In genomic region chr3:67352128-67352762, GRCm38 (mm10) we compare ENCODE assay signal across 8 mouse cellular contexts. TPM values are rescaled to one million over a fixed set of nuclear protein-coding genes. Genes with fewer than 3 reads are reported as not detected.
DNase-seq lines count a peak whose midpoint lies in the region; ATAC-seq and TF ChIP-seq lines count a peak whose summit lies in the region.

No protein-coding gene starts in this region.

- TF ChIP-seq CTCF in bone marrow, adult 2 months (IDR thresholded peaks at IDR 0.05; ENCODE audit: control insufficient read depth, insufficient read depth, low read length) = peak; percentile 34; the same call in 1 of the 2 replicates
- peak; percentile 91 for TF ChIP-seq CTCF in kidney, postnatal 0 days (IDR thresholded peaks at IDR 0.05; ENCODE audit: low read depth)

- peaks cover 3% of the 10 kb centered on the region; the same call in 1 of the 2 replicates for H3K36me3 ChIP-seq in kidney, postnatal 0 days (ENCODE audit: insufficient read depth, low read length)
- peaks cover 4% of the 10 kb centered on the region; the same call in 1 of the 2 replicates for H3K36me3 ChIP-seq in splenic B cell, adult 2 months (ENCODE audit: control insufficient read depth, insufficient read depth, low read length, poor library complexity, severe bottlenecking)

- H3K27me3 ChIP-seq in kidney, postnatal 0 days (ENCODE audit: insufficient read depth, low read length) = no peaks in the 10 kb centered on the region
- no peaks in the 10 kb centered on the region for H3K27me3 ChIP-seq in splenic B cell, adult 2 months (ENCODE audit: control insufficient read depth, insufficient read depth, low read length, poor library complexity, severe bottlenecking)

- H3K27ac ChIP-seq in bone marrow, adult 2 months (ENCODE audit: control insufficient read depth, insufficient read depth, low read depth, low read length, poor library complexity) = no peak overlapping the region
- no peak overlapping the region for H3K27ac ChIP-seq in kidney, postnatal 0 days

- no peak for TF ChIP-seq POLR2A in bone marrow, adult 2 months (IDR thresholded peaks at IDR 0.05; ENCODE audit: borderline replicate concordance, control insufficient read depth, low read depth, low read length)

- no peak overlapping the region for H3K9ac ChIP-seq in kidney, postnatal 0 days (ENCODE audit: low read depth, low read length)

- no peak overlapping the region for H3K4me3 ChIP-seq in bone marrow, adult 2 months (replicated peaks; ENCODE audit: control insufficient read depth, low read depth, low read length)
- no peak overlapping the region for H3K4me3 ChIP-seq in kidney, postnatal 0 days (replicated peaks; ENCODE audit: low read depth, low read length)

- no peaks in the 10 kb centered on the region for H3K4me1 ChIP-seq in bone marrow, adult 2 months (ENCODE audit: control insufficient read depth, insufficient read depth, low read length)
- H3K4me1 ChIP-seq in kidney, postnatal 0 days (replicated peaks; ENCODE audit: insufficient read depth, low read length) = no peaks in the 10 kb centered on the region

- DNase-seq in cerebellum, adult 11-12 months = no peak
- DNase-seq in 3T3-L1 (ENCODE audit: low read depth, low spot score) = peak; percentile 79
- peak; percentile 26 for DNase-seq in fibroblast of lung, adult 2 months (ENCODE audit: low read depth)
- peak; percentile 71 for DNase-seq in kidney, postnatal 0 days (ENCODE audit: low spot score)
- peak; percentile 69 for DNase-seq in mesoderm, embryonic 11.5 days (ENCODE audit: low read depth, low spot score)
- DNase-seq in splenic B cell, adult 2 months (ENCODE audit: low read depth, low spot score) = peak; percentile 71

- 0 out of 2 replicates have a peak, but pooled peaks have one; percentile 40 for ATAC-seq in cerebellum, adult (ENCODE audit: insufficient number of reproducible peaks, low FRiP score, low TSS enrichment)
- peak; percentile 59 for ATAC-seq in kidney, postnatal 0 days (replicated peaks; ENCODE audit: low FRiP score, low read depth)

- H3K9me3 ChIP-seq in kidney, postnatal 0 days (replicated peaks; ENCODE audit: low read length) = no peaks in the 10 kb centered on the region

- WGBS in bone marrow, adult 2 months = 35% methylated on average over 5 of the region's 5 CpGs
- 22% methylated on average over 2 of the region's 5 CpGs for WGBS in kidney, postnatal 0 days

- H3K4me2 ChIP-seq in kidney, postnatal 0 days (ENCODE audit: low read length) = no peak overlapping the region

RNA-seq across cellular contexts. Expression of gene Mlf1, which starts 21.7 kb away (rescaled TPM):
- not detected in 2 replicates for polyA plus RNA-seq in bone marrow, adult 2 months (2011; ENCODE audit: insufficient read depth, insufficient read length, low replicate concordance, missing spikeins)
- polyA plus RNA-seq in kidney, postnatal 0 days (2015; fragmentation: Nextera tagmentation; extraction: Ambion mirVana) = 7.7 and 8.2 TPM in 2 replicates

RNA-seq across cellular contexts. Expression of gene Gm17402, which starts 22.7 kb away (rescaled TPM):
- not detected in 2 replicates for polyA plus RNA-seq in bone marrow, adult 2 months (2011; ENCODE audit: insufficient read depth, insufficient read length, low replicate concordance, missing spikeins)
- polyA plus RNA-seq in kidney, postnatal 0 days (2015; fragmentation: Nextera tagmentation; extraction: Ambion mirVana) = not detected in 2 replicates
